Mouse (Mus musculus): ENCODE data around the gene Nln.

GRCm38 (mm10) chr13:104089387-104089786 lies 20.0 kb downstream of the Nln start:
- TF ChIP-seq SMC3 (IDR thresholded peaks at IDR 0.05; ENCODE audit: low read depth, low read length), result peak; percentile 88
- peak; percentile 85 to 96 for TF ChIP-seq CTCF (conservative IDR thresholded peaks at IDR 0.05 in 1 of 2, IDR thresholded peaks at IDR 0.05 in 1 of 2; ENCODE audit: low read depth in 2 of 2, low read length in 2 of 2)
- TF ChIP-seq MAX (IDR thresholded peaks at IDR 0.05; ENCODE audit: low read length), result no peak
- peak; percentile 86 for TF ChIP-seq MYC (IDR thresholded peaks at IDR 0.05; ENCODE audit: low read depth, low read length)
- TF ChIP-seq POLR2A (IDR thresholded peaks at IDR 0.05; ENCODE audit: low read depth, low read length), result no peak
- no peak for TF ChIP-seq JUND (conservative IDR thresholded peaks at IDR 0.05; ENCODE audit: low read depth, low read length)
- no peak for TF ChIP-seq RCOR1 (conservative IDR thresholded peaks at IDR 0.05; ENCODE audit: low read depth, low read length)
- TF ChIP-seq BHLHE40 (IDR thresholded peaks at IDR 0.05; ENCODE audit: low read depth, low read length), result no peak

Data from CH12.LX (cell line).